Mouse (Mus musculus) limb, embryonic 10.5 days (tissue): ENCODE results near the gene Crk. TPM values are rescaled to one million over a fixed set of nuclear protein-coding genes. Genes with fewer than 3 reads are reported as not detected.

Experiments used
- DNase-seq: peaks from one replicate; pipeline ENCODE4 v3.0.0-alpha.2; 2017; ENCODE audit warnings: low spot score
- H3K27ac ChIP-seq: fragments of 300-500 bp; sonication (generic); 2 replicates; pipeline ENCODE4 v1.5.1; 2016; ENCODE audit warnings: mild to moderate bottlenecking
- H3K27me3 ChIP-seq: fragments of 300-500 bp; sonication (generic); 2 replicates; pipeline ENCODE4 v1.6.1; 2016; ENCODE audit warnings: low read depth, mild to moderate bottlenecking; ENCODE audit not compliant: poor library complexity, severe bottlenecking
- H3K36me3 ChIP-seq: fragments of 300-500 bp; sonication (generic); 2 replicates; pipeline ENCODE4 v1.6.1; 2016; ENCODE audit warnings: mild to moderate bottlenecking, moderate library complexity
- H3K4me1 ChIP-seq: fragments of 300-500 bp; sonication (generic); 2 replicates; pipeline ENCODE4 v1.6.1; 2016
- H3K4me3 ChIP-seq: fragments of 300-500 bp; sonication (generic); 2 replicates; pipeline ENCODE4 v1.5.1; 2016; ENCODE audit warnings: mild to moderate bottlenecking, moderate library complexity
- H3K9me3 ChIP-seq: fragments of 300-500 bp; sonication (generic); replicated peaks from 2 replicates; pipeline ENCODE4 v1.6.1; 2016; ENCODE audit warnings: mild to moderate bottlenecking
- WGBS: fragments of 180-500 bp; shearing (Covaris S2); methylation state at CpG from one replicate; pipeline ENCODE4 v1.1.7; 2016; 5-methylcytosine and 5-hydroxymethylcytosine counted together
- polyA plus RNA-seq: library from polyadenylated mRNA; unstranded; fragments of >200 nt; fragmentation: Nextera tagmentation; extraction: Ambion mirVana; gene quantifications from 2 replicates; pipeline ENCODE4 v1.2.1, GENCODE M21; 2016

Gene Crk
- polyA plus RNA-seq, 1 experiment from 2014 or later: 123 TPM

DNA sequence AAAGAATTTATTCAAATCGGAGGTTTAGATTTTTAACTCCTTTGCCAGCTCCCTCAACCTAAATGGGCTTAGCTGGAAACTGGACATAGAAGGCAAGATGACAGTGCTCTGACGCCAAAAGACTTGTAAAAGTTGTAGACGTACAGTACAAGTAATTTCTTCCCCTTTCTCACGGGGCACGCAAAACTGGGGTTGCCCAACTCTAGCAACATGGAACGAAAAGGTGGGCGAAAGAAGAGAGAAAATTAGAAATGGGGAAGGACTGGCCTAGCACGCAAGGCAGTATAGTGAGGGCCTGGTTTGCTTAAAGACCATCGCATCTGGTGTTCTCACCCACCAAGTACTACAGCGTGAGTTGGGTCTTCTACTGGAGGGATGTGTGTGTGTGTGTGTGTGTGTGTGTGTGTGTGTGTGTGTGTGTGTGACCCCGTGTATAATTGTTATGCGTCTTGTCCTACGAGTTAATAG lies 28.1 kb upstream of the Crk start:
- H3K9me3 ChIP-seq: no peaks in the 10 kb centered on the region
- peaks cover 40% of the 10 kb centered on the region for H3K27me3 ChIP-seq
- no peak for DNase-seq
- H3K27ac ChIP-seq: peak overlapping the region; percentile 87
- peaks cover 60% of the 10 kb centered on the region for H3K4me1 ChIP-seq
- H3K36me3 ChIP-seq: no peaks in the 10 kb centered on the region
- 60% methylated on average over 10 of the region's 13 CpGs for WGBS
- peak overlapping the region; percentile 73 for H3K4me3 ChIP-seq

DNA sequence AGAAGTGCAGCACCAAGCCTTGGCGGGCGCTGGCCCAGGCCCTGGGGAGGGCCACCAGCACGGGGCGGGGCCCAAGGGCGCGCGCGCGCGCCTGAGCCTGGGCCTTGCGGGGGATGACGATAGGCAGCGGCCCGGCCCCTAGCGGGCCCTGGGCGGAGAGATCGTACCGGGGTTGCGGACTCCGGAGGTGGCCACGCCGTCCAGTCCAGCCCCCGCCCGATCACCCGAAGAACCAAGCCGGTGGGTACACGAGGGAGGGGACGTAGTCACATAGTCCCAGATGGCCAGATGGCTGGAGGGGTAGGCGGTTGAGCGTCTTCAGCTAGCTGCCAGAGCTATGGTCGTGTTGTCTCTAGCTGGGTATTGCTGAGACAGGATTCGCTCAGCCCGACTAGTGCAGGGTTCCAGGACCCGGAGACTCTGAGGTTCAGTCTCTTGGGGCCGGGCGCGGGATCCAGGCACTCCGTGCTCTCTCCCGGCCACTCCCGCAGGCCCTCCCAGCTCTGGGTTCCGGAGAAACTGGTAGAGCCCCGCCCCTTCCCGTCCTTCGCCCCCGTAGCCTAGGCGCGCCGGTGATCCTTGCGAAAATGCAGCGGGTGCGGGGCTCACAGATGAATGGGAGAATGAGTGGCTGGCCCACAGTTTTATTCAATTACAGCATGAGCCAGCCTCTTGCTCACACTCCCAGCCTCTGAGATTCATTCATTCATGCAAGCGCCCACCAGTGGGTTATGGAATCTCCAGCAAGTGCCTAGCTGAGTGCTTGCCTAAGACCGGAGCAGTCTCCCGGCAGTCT lies 27.4 kb upstream of the Crk start:
- H3K9me3 ChIP-seq: no peaks in the 10 kb centered on the region
- H3K27me3 ChIP-seq: peaks cover 42% of the 10 kb centered on the region
- H3K36me3 ChIP-seq: no peaks in the 10 kb centered on the region
- peak overlapping the region; percentile 87 for H3K27ac ChIP-seq
- DNase-seq: peak; percentile 77
- peaks cover 66% of the 10 kb centered on the region for H3K4me1 ChIP-seq
- under 1% methylated on average over 52 of the region's 54 CpGs for WGBS
- peak overlapping the region; percentile 73 for H3K4me3 ChIP-seq

DNA sequence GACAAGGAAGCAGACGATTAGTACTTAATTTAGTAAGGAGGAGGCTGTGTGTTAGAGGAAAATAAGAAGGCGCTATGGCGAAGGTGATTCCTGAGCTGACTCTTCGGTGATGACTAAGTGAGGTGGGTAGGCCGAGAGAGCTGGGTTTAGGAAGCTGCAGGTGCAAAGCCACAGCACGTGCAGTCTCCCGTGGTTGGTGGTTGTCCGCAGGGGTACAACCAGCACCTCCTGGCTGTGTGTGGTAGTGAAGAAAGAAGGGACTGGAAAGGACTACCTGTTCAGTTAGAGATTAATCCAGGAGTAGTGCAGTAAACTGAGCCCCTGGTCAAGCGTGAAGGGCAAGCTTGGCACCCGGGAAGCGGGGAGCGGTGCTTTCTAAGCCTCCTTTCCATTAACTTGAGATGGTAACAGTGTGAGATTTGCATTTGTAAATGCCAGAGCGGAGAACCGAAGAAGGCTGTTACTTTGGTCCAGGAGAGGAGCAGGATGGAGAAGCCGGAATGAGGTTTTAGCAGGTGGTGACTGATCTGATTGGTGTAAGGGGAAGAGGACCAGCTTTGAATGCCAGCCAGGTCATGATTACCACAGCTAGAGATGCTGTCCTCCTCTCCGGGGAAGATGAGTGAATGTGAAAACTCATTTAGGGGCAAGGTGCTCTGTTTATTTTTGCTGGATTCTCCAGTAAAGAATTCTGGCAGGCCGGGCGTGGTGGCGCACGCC lies 26.7 kb upstream of the Crk start:
- no peak overlapping the region for H3K27ac ChIP-seq
- peaks cover 49% of the 10 kb centered on the region for H3K27me3 ChIP-seq
- no peaks in the 10 kb centered on the region for H3K9me3 ChIP-seq
- H3K36me3 ChIP-seq: 0 out of 2 replicates have a peak, but pooled peaks cover 3% of the 10 kb centered on the region
- DNase-seq: no peak
- WGBS: 19% methylated on average over 20 of the region's 20 CpGs
- peak overlapping the region; percentile 73 for H3K4me3 ChIP-seq
- H3K4me1 ChIP-seq: peaks cover 72% of the 10 kb centered on the region

DNA sequence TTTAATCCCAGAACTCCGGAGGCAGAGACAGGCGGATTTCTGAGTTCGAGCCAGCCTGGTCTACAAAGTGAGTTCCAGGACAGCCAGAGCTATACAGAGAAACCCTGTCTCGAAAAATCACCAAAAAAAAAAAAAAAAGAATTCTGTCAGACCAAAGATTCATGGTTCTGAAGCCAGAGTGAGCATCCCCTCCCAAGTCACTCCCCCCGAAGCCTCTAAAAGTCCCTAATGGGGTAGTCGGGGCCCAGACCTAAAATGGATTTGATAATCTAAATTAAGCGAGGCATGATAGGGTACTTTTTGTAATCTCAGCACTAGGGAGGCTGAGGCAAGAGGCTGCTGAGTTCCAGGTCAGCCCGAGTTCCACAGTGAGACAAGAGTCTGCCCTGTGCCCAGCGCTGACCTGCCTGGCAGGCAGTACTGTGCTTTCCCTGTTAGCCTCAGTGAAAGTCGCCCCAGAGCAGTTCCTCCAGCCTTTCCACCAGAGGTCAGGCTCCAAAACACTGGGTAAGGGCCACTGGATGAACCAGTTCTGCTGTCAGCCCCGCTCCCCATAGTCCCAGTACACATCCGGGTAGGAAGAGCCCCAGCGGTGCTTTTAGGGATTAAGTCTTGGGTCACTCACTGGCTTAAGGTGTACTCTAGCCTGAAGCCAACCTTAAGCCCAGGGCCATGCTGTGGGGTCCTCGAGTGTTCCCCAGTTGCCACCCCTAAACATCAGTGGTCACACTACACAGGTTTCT lies 25.9 kb upstream of the Crk start:
- peak overlapping the region; percentile 26; the same call in 1 of the 2 replicates for H3K27ac ChIP-seq

DNA sequence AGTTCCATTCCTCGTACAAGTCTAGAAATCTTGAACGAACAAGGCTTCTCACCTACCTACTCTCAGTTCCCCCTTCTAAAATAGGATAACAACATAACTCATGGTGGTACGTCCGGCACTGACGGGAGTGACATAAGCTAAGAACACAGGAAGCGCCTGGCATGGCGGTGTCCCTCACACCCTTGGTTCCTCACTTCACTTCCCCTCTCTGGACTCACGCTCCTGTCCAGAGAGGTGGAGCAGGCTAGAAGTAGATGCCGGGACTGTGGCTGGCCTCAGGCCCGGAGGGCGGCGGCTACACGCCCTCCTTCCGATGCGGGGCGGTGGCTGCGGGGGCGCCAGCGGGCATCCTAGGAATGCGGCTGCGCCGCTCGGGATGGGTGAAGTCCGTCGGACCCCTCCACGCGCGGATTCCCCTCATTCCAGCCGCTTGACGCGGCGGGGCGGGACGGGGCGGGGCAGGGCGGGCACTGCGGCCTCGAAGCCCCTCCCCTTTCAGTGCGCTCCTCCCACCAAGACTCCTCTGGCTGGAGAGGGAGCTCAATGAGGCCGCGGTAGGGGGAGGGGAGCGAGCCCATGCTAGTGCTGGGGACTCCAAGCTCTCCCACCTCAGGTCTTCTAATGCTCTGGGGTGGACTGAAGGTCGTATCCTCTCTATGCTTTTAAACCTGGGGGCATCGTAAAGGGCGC lies 25.1 kb upstream of the Crk start:
- Histone ChIP-seq H3K36me3 (peaks cover 7% of the 10 kb centered on the region), H3K4me1 (peaks cover 71% of the 10 kb centered on the region), H3K4me3 (peak overlapping the region; percentile 69), H3K9me3 (no peaks in the 10 kb centered on the region), H3K27me3 (peaks cover 52% of the 10 kb centered on the region), H3K27ac (peak overlapping the region; percentile 80)
- 1% methylated on average over 45 of the region's 45 CpGs for WGBS
- peak; percentile 87 for DNase-seq

More for the DNA sequence above, 25.9 kb upstream of the Crk start:
- DNase-seq: peak; percentile 47
- Histone ChIP-seq H3K4me3 (peak overlapping the region; percentile 69), H3K36me3 (peaks cover 5% of the 10 kb centered on the region; the same call in 1 of the 2 replicates), H3K9me3 (no peaks in the 10 kb centered on the region), H3K27me3 (peaks cover 52% of the 10 kb centered on the region), H3K4me1 (peaks cover 72% of the 10 kb centered on the region)
- 23% methylated on average over 14 of the region's 14 CpGs for WGBS

DNA sequence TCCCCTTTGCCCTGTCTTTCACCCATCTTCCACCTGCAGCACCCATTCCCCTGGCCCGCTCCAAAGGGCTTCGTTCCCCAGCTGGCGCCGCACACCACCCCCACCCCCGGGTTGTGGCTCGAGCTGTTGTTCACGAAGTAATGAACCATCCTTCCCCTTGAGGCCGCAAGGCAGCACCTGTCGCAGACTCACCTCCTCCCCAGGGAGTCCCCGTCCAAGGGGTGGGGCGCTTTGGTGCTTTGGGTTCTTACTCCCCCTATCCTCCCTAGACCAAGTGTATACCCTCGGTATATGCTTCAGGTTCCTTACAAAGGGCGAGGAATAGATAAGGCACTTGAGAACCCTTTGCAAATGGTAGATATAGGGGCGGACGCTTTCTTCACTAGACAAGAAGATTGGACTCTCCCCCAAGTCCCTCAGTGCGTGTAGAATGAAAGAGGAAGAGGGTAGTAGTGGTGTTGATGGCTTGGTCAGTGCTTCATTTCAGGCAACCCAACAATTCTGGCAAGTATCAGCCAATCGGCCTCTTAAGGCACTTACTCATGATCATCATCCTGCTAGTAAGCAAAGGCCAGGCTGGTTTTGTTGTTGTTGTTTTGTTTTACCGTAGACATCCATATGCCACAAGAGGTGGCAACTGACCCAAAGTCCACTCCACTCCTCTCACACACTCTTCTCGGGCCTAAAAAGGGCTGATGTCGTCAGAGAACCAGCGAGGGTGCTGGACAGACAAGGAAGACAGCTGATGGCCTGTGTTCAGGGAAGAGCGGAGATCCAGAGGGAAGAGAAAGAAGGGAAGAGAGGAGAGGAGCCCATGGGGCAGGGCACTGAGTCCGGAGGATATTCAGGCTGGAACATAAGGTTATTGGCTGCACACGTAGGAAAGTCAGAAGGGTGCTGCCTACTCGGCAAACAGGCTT lies 24.3 kb upstream of the Crk start:
- Histone ChIP-seq H3K27me3 (peaks cover 52% of the 10 kb centered on the region), H3K36me3 (peaks cover 11% of the 10 kb centered on the region), H3K27ac (peak overlapping the region; percentile 80), H3K4me1 (peaks cover 68% of the 10 kb centered on the region), H3K4me3 (peak overlapping the region; percentile 69), H3K9me3 (no peaks in the 10 kb centered on the region)
- no peak for DNase-seq
- 36% methylated on average over 25 of the region's 25 CpGs for WGBS

DNA sequence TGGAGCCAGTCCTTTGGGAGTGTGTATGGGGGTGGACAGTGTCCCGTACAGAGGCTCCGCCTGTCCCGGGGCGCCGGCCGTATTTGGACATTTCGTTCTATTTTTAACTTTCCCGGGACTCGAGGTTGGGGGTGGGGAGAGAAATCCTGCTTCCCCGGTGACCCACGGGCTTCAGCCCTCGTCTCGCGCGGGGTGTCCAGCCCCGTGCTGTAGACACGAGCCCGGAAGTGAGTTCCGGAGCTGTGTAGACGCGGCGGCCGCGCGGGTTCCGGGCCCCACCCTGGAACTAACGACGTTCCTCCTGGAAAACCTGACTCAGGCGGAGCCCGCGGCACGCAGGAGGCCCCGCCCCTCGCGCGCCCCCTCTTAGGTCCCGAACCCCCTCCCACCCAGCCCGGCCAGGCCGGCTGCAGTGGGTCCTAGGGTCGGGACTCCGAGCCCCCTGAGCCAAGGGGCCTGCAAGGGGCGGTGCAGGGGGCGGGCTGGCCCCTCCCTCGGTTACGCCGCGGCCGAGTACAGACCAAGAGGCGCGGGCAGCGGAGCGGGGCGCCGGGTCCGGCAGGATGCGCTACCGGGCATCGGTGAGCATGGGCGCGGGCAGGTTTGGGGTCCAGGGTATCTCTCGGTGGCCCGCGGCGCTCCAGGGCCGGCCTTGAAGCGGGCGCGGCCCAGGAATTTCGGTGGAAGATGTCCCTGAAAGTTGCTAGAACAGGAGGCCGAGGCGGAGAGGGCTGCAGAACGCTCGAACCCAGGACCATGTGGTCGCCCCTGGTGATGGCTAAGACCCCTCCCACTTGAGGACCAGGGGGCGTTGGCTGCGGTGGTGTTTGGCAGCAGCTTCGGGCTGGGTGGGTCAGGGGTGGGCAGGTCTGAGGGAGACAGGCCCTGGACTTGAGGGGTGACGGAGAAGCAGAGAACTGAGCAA lies 23.2 kb upstream of the Crk start:
- peaks cover 60% of the 10 kb centered on the region for H3K4me1 ChIP-seq

DNA sequence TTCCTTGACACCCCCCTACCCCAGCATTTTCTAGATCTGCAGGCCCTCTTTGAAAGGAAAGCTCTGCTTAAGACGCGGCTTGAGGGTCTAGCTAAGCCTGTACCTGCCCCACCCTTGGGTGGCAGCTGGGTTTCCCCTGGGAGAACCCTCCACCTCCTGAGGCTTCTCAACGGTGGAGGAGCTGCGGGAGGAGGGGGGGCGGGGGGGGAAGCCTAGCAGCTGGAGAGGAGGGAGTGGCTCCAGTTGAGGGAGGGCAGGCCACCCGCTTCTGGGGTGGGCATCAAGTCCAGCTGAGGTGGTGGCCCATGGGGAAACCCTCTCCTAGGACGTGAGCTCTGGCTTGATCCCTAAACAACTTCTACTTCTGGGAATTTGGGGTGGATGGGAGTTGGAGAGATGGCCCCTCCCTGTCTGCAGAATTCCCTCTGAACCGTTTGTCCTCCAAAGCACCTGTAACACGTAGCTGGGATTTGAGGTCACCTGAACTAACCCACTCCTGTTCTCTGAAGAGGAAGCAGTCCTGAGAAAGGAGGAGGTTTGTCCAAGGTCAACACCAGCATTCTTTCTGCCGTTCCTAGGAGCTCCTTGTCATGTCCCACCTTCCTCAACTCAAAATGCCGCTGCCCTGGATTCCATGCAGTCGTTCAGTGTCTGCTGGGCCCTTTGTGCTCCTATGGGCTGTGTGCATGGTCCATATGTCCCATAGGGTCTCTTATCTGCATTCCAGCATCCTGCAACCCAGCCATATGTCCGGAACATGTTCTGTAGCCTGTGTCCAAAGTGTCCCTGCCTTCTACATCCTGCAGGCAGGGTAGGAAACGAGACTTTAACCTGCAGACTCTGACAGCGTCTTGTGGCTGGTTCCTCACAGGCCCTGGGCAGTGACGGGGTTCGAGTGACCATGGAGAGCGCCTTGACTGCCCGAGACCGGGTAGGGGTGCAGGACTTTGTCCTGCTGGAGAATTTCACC lies 22.2 kb upstream of the Crk start:
- peaks cover 50% of the 10 kb centered on the region for H3K27me3 ChIP-seq
- H3K4me3 ChIP-seq: peak overlapping the region; percentile 67
- peaks cover 32% of the 10 kb centered on the region for H3K36me3 ChIP-seq
- no peaks in the 10 kb centered on the region for H3K9me3 ChIP-seq
- 64% methylated on average over 19 of the region's 20 CpGs for WGBS
- DNase-seq: no peak
- peak overlapping the region; percentile 84 for H3K27ac ChIP-seq
- H3K4me1 ChIP-seq: peaks cover 49% of the 10 kb centered on the region

More for the DNA sequence above, 23.2 kb upstream of the Crk start:
- H3K36me3 ChIP-seq: peaks cover 21% of the 10 kb centered on the region
- H3K4me3 ChIP-seq: peak overlapping the region; percentile 67
- H3K27me3 ChIP-seq: peaks cover 52% of the 10 kb centered on the region
- 2% methylated on average over 78 of the region's 78 CpGs for WGBS
- H3K27ac ChIP-seq: peak overlapping the region; percentile 84
- DNase-seq: peak; percentile 78
- no peaks in the 10 kb centered on the region for H3K9me3 ChIP-seq

DNA sequence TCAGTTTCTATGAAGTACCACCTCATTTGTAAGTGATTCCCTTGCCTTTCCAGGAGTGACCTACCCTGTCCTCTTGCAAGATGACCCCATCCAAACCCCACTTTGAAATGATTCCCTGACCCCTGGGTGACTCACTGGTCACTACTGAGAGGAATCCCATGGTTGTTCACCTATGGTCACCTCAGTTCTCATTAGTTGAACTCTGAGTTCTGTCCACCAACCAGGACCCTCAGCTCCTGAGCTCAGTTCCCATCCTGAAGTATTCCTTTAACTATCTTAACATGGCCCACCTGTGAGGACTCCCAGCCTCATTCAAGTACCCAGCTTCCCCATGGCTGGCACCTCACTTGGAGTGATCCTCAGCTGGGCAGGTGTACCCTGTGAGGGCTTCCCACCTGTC lies 21.2 kb upstream of the Crk start:
- no peak for DNase-seq
- Histone ChIP-seq H3K27me3 (peaks cover 40% of the 10 kb centered on the region), H3K27ac (no peak overlapping the region), H3K4me3 (no peak overlapping the region), H3K36me3 (peaks cover 41% of the 10 kb centered on the region), H3K4me1 (peaks cover 42% of the 10 kb centered on the region), H3K9me3 (no peaks in the 10 kb centered on the region)

DNA sequence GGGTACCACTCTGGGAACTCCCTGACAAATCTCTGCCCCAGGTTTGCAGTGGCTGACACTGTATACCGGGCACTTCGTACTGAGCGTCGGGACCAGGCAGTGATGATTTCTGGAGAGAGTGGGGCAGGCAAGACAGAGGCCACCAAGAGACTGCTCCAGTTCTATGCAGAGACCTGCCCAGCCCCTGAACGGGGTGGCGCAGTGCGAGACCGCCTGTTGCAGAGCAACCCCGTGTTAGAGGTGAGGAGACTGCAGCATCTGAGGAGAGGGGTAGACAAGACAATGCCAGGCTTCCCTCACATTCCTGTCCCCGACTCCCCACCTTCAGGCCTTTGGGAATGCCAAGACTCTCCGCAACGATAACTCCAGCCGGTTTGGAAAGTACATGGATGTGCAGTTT lies 20.7 kb upstream of the Crk start:
- Histone ChIP-seq H3K4me3 (no peak overlapping the region), H3K9me3 (no peaks in the 10 kb centered on the region), H3K27me3 (peaks cover 36% of the 10 kb centered on the region), H3K4me1 (peaks cover 38% of the 10 kb centered on the region), H3K36me3 (peaks cover 43% of the 10 kb centered on the region), H3K27ac (no peak overlapping the region)
- 95% methylated on average over 13 of the region's 13 CpGs for WGBS
- no peak for DNase-seq
